Mouse (Mus musculus) adrenal gland, postnatal 25 days (tissue): Measurements from ENCODE around the gene Samm50. TPM values are rescaled to one million over a fixed set of nuclear protein-coding genes. Genes with fewer than 3 reads are reported as not detected.

Source experiments
- DNase-seq: peaks from one replicate; pipeline ENCODE4 v3.0.0; 2021; ENCODE audit warnings: mixed read lengths
- total RNA-seq: library from RNA; stranded (reverse); gene quantifications from 2 replicates; pipeline ENCODE4 v1.2.3, GENCODE M21; 2021

Samm50 gene
- total RNA-seq, 1 experiment from 2014 or later = 136 TPM

GRCm38 (mm10) chr15:84211564-84211963 lies 19.5 kb downstream of the Samm50 start:
- DNase-seq = no peak

DNA sequence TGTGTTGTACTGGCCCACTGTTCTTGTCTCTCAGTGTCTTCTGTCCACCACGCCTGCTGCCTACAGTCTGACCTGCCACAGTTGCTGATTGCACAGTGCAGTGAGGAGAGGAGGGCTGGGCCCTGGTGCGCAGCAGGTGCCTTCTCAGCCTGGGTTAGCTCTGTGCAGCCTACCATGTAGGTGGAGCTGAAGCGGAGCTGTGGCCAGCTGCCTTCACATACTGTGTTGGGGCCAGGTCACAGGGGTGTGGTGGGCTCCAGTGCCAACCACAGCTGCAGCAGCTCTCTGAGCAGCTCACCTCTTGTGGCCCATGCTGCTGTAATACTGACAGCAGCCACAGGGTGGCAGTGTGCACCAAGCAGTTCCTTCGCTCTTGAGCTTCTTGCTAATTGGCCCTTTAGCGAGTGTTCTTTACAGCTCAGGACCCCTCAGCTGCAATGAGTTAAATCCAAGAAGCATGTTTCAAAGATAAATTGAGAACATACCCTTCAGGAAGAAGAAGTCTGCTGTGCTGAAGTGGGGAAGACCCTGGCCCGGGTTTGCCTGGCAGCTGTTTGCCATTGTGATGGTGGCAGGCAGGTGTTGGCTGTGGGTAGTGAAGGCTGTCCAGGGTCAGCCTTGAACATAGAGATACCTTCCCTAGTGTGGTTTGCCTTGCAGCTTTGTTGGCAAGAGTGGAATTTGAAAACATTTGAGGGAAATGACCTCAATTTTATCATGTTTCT lies 20.2 kb downstream of the Samm50 start:
- DNase-seq = peak; percentile 85

GRCm38 (mm10) chr15:84212756-84213105 lies 20.7 kb downstream of the Samm50 start:
- peak; percentile 42 for DNase-seq

GRCm38 (mm10) chr15:84213162-84213739 lies 21.2 kb downstream of the Samm50 start:
- no peak for DNase-seq

DNA sequence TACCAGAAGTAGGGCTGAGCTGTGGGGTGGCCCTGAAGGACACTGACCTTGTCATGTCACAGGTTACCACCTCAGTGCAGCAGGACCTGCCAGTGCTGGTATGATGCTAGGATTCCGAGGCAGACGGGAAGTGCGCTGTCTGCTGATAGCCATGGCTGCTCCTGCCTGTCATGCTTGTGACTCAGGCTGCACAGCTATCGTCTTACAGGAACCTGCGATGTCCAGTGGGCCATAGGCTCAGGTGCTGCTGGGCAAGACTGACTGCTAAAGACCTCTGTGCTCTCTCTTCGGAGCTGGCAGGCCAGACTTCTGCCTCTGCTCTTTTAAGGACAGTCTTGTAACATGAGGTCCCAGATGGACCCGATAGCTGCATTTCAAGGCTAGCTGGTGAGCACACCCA lies 22.4 kb downstream of the Samm50 start:
- DNase-seq = no peak

GRCm38 (mm10) chr15:84215273-84215672 lies 23.2 kb downstream of the Samm50 start:
- no peak for DNase-seq

DNA sequence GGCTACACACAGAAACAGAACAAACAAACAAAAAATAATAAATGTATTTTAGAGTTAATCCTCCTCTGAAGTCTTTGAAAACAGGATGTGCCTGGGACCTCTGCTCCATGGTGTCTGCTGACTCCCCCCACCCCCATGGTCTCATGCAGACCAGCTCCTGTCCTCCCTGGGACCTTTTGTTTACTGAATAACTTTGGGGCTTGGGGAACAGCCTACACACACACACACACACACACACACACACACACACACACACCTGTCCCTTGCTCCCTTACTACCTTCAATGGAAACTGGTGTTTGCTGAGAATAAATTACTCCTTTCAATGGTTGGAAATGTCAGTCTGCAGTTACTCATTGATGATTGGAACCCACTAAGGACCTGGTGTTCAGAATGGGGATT lies 24.0 kb downstream of the Samm50 start:
- no peak for DNase-seq

- DNase-seq = no peak
Observed at GRCm38 (mm10) chr15:84216461-84217084, 24.5 kb downstream of the Samm50 start.

DNA sequence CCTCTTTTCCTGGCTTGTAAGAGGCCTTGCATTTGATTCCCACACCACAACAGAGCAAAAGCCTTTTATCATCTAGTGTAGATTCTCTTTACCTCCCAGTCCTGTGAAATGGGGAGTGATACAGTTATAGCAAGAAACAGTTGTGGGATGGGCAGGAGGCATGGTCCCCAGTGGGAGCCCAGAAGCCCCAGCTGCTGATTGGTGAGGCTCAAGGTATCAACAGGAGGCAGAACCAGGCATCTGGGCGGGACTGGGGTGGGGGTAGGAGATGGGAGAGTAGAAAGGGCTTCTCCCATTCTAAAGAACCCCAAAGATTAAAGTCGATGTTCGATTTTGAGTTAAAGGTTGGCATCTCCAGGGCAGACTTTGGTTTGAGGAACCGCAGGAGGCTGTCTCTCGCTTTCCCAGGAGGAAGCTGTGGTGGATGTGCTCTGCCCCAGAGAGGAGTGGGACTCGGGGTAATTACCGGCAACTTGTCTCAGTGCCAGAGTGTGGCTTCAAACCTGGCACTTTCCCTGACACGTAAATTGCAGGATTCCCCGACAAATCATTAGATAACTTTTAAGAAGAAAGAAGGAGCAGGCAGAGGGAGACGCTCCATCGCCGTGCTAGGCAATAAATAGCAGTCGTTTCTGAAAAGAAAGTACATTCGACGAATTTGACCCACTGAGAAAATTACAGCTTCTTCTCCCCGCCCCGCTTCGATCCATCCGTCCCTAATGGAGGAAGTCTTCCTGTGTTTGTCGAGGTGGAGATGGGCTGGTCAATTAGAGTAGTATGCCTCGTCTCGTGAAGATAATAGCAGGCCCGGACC lies 26.1 kb downstream of the Samm50 start:
- DNase-seq = no peak

- no peak for DNase-seq
Observed at GRCm38 (mm10) chr15:84218783-84219271, 26.8 kb downstream of the Samm50 start.

DNA sequence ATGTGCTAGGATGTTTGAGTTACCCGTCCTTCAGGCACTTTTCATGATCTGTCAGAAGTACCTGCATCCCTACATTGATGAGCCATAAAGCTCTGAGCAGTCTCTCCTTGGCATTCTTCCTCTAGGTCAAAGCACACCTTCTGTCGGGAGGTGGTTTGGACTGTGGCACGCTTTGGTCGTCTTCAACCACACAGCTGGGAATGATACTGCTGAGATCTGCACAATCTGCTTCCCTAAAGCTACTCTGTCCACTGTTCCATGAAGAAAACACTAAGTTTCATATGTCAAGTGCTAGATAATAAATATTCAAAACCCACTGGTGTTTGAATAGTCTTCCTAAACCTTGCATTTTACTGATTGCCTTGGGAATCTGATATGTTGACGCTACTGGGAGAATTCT lies 29.5 kb downstream of the Samm50 start:
- no peak for DNase-seq

DNA sequence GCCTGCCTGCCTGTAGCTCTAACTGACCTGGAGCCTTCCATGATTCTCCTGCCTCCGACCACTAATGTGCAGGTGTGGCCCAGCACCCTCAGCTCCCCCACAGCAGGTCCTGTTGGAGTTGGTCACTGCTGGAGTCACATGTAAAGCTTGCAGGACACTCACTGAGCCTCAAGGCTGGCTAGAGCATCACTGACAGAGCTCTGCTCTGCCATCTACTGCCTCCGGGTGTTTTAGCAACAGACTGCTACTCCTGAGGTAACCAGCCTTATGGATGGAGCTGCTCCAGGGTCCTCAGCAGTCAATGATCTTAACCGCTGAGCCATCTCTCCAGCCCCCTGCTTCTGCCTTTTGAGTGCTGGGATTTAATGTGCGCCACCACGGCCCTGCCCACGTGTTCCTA lies 31.4 kb downstream of the Samm50 start:
- DNase-seq = no peak

DNA sequence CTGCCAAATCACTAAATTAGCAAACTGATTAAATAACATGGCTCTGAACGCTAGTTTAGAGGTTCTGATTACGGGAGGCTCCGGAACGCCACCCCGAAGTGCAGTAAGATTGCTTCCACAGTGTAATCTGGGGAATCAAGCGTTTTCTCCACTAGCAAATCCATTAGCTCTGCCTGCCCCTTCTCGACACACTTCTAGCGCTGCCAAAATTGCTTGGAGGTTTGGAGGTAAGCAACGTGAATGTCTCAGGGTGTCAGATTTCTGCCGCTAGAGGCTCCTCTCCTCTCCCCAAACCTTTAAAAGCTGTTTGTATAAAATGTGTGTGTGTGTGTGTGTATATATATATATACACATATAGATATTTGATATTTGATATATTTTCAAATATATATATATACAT lies 32.7 kb downstream of the Samm50 start:
- no peak for DNase-seq

DNA sequence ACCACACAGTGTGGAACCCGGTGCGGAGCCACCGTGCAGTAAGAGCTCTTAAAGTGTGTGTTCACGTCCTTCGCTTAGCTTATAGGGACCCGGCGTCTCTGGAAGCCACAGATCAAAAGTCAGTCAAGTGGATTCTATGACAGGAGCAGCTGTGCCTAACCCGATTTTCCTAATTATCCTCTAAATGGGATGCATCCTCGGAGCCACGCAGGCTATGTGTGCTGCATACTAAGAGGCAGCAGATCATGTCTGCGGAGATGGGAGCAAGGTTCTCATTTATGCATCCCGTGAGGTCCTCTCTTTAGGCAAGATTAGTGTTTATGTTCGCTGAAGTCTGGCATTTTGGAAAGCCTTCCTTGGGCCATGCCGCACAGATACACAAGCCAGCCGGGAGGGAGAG lies 34.9 kb downstream of the Samm50 start:
- no peak for DNase-seq

DNA sequence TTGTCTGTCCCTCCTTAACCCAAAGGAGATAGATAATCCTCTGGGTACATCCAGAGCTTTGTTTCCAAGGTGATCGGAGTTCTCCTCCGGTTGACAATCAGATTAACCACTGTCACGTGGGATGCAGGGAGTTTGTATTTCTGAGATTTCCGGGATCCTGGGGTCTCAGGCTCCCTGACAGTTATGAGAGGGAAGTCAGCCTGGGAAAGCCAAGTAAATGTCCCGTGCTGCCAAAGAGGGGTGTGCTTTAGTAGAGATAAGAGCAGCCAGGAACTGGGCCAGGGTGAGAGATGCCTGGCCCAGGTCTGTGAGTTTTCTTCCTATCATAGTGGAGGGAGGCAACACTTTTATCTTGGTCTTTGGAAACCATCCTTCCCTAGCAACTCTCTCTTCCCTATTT lies 38.6 kb downstream of the Samm50 start:
- DNase-seq = no peak

- no peak for DNase-seq
Observed at GRCm38 (mm10) chr15:84231113-84231712, 39.2 kb downstream of the Samm50 start.

GRCm38 (mm10) chr15:84231721-84232561 lies 39.9 kb downstream of the Samm50 start, which contains the start of gene Parvb:
Gene Parvb, plus strand, starts transcription at chr15:84232043.
- DNase-seq = peak; percentile 67

DNA sequence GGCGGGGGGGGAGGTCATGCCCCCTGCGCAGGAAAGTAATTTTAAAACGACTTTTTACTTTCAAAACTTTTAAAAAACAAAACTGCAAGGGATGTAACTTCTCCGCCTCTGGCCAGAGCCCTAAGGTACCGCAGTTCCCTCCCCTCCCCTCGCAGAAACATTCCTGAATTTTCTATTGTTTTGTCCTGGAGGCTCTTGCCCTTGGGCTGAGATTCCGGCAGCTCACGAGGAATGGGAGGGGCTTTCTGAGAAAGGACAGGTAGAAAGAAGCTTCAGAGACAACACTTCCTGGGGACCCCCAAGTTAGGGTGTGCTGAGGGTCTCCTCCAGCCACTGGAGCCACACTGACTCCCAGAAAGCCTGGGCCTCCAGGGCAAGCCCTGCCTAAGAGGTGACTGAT lies 40.6 kb downstream of the Samm50 start:
- DNase-seq = no peak

DNA sequence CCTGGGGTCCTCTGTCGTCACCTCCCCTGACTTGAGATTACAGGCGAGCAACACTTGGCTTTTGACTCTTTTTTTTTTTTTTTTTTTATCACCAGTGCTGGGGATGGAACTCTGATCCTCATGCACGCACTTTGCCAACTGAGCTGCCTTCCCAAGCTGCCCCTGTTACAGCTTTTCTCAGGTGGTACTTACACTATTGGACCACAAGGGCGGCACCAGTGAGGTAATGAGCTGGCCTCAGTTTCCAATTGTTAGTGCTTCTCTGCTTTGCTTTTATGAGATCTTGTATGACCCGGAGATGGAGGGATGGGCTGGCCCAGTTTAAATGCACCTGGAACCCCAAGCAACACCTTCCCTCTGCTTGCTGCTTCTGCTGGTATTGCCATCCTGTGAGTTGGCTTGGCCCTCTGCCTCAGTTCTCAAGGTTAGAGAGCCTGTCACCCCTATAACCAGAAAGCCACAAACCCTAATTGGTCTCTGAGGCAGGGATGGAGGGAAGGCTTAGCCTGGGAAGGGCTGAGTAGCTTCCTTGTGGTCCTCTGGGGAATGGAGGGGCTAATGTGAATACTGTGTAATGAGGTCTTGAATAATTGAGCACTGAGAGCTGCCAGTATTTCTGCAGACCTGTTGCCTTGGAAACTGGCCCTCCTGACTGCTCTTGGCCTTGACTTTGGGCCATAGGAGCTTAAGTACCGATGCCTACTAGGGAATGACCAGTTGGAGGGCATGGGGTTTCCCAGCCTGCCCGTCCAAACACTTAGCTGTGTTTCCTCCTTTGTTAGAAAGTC lies 42.9 kb downstream of the Samm50 start:
- no peak for DNase-seq

- DNase-seq = no peak
Observed at GRCm38 (mm10) chr15:84235646-84236045, 43.6 kb downstream of the Samm50 start.

DNA sequence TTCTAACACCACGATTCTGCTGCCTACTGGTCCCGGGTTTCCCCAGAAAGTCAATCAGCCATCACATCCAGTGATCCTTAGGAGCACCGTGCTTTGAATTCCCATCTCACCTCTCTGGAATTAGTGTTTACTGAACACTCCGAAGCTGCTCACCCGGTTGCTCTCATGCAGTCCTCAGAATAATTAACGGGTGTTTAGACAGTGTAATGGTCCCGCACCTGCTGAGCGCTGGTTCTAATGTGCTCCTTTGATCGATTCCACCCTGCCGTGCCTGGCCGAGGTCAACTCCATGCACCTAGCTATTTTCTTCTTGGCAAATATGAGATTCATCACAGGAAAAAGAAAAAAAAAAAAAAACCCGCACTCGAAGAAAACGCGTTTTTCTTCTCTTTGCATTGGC lies 46.5 kb downstream of the Samm50 start:
- DNase-seq = no peak
